Mouse (Mus musculus): ENCODE measurements around the gene Arl15. TPM values are rescaled to one million over a fixed set of nuclear protein-coding genes. Genes with fewer than 3 reads are reported as not detected.

Gene Arl15
- polyA plus RNA-seq, 1 experiment from 2014 or later: 5.3 TPM

DNA sequence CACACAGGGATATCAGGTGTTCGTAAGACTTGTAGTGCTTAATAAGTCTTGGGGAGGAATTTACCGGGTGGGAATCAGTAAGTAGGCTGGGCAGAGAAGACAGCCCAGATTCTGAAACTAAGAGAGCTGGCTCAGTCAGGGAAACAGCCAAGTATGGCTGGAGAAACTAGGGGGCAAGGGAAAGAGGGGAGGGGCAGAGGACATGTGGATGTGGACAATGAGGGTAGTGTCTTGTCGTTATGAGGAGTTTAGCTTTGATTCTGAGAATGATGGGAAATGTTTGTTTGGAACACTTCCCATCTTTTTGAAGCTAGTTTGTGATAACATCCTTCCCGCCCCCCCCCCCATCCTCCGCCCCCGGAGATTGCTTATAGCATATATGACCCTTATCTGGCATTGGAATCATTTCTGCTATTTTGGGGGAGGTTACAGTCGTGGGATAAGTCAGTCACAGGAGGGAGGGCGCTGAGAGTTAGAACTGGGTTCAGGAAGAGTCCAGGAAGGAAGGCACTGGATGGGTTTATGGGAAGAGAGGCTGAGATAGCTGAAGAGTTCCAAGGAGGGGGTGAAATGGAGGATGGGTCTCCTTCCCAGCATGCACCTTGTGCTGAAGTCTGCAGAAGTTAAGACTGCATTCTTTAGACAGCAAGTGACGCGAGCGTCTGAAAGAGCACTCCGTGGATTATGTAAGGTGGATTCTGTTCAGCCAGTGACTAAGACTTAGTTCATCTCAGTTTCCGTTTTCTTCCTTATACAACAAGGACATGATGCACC, 57.5 kb downstream of the Arl15 start:
- peak; percentile 19; the same call in 1 of the 2 replicates for ATAC-seq
- WGBS (ENCODE audit: insufficient replicate concordance): 65% methylated on average over 13 of the region's 13 CpGs
- no peaks in the 10 kb centered on the region for H3K27me3 ChIP-seq (replicated peaks)
- no peak overlapping the region for H3K4me3 ChIP-seq
- peak overlapping the region; percentile 36; the same call in 1 of the 2 replicates for H3K9ac ChIP-seq
- peak overlapping the region; percentile 79 for H3K27ac ChIP-seq
- peak overlapping the region; percentile 49 for H3K4me2 ChIP-seq
- peaks cover 88% of the 10 kb centered on the region for H3K4me1 ChIP-seq
- H3K36me3 ChIP-seq: peaks cover 8% of the 10 kb centered on the region; the same call in 1 of the 2 replicates
- no peaks in the 10 kb centered on the region for H3K9me3 ChIP-seq (replicated peaks)

DNA sequence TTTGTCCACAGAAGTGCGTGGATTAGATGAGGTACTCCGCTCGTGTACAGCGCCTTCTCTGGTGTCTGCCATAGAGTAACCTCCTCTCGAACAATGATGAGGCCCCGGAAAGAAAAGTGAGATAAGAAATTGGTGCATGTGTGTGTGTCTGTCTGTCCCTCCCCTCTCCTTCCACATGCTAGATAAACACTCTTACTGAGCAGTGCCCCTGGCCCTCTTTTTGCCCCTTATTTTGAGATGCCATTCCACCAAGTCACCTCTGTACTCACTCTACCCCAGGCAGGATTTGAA, 58.0 kb downstream of the Arl15 start:
- H3K4me1 ChIP-seq: peaks cover 93% of the 10 kb centered on the region
- WGBS (ENCODE audit: insufficient replicate concordance): 21% methylated on average over 6 of the region's 6 CpGs
- no peak overlapping the region for H3K4me3 ChIP-seq
- peak overlapping the region; percentile 49 for H3K4me2 ChIP-seq
- H3K36me3 ChIP-seq: peaks cover 8% of the 10 kb centered on the region; the same call in 1 of the 2 replicates
- H3K27ac ChIP-seq: peak overlapping the region; percentile 61
- ATAC-seq: peak; percentile 74
- H3K9me3 ChIP-seq (replicated peaks): no peaks in the 10 kb centered on the region
- H3K9ac ChIP-seq: peak overlapping the region; percentile 36; the same call in 1 of the 2 replicates
- no peaks in the 10 kb centered on the region for H3K27me3 ChIP-seq (replicated peaks)

DNA sequence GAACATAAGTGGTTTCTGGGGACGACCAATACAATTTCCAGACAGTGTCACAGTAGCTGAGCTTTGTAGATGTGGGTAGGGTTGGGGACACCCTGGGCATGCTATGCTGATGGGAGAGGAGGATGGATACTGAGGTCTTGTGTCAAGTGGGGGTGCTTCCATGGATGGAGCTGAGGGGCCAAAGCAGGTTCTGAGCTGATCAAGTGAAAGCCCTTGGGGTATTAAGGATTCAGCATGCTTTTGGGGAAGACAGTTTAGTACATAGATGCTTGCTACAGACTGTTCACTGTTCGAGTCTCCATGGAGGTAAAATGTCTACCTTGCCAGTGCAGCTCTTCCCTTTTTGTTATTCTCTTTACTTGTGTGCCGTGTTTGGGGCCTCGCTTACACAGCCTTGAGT, 59.8 kb downstream of the Arl15 start:
- Histone ChIP-seq H3K36me3 (peaks cover 8% of the 10 kb centered on the region; the same call in 1 of the 2 replicates), H3K9ac (no peak overlapping the region), H3K27ac (peak overlapping the region; percentile 64), H3K4me2 (no peak overlapping the region), H3K27me3 (replicated peaks) (no peaks in the 10 kb centered on the region), H3K9me3 (replicated peaks) (no peaks in the 10 kb centered on the region), H3K4me1 (peaks cover 96% of the 10 kb centered on the region), H3K4me3 (no peak overlapping the region)
- no peak for ATAC-seq
- WGBS (ENCODE audit: insufficient replicate concordance): 69% methylated on average over 4 of the region's 4 CpGs

DNA sequence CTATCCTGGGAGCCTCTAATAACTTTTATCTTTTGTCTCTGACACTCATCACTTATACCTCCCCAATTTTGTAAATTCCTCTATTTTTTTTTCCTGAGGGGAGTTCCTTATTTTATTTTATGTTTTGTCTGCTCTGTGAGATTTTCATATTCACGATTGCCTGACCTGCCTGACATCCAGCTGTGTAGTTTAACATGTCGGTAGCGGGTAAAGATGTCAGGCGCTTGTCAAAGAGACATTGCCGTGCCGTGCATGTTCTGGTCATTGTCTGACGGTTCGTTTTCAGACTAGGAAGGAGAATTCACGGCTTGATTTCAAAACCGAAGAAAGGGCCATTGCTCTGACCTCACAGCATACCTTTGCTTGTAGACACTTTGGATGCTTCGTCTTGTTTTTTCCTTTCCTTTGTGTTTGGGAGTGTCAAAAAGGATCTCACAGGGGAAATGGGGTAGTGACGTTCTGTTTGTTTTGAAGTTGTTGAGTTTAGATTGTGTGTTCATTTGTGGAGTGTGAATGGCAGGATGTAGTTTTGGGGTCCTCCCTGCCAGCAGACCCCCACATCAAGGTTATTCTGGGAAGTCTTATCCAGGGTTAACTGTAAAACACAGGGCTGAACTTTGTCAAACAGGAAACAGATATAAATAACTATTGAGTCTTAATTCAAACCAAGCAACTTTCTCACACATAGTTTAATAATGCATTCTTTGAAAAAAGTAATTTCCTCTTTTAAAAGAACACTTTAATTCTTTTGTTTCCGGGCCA, 60.4 kb downstream of the Arl15 start:
- Histone ChIP-seq H3K4me1 (peaks cover 96% of the 10 kb centered on the region), H3K27ac (peak overlapping the region; percentile 64), H3K27me3 (replicated peaks) (no peaks in the 10 kb centered on the region), H3K9me3 (replicated peaks) (no peaks in the 10 kb centered on the region), H3K36me3 (peaks cover 3% of the 10 kb centered on the region; the same call in 1 of the 2 replicates), H3K4me3 (no peak overlapping the region), H3K4me2 (no peak overlapping the region), H3K9ac (no peak overlapping the region)
- ATAC-seq: no peak
- 73% methylated on average over 13 of the region's 13 CpGs for WGBS (ENCODE audit: insufficient replicate concordance)

DNA sequence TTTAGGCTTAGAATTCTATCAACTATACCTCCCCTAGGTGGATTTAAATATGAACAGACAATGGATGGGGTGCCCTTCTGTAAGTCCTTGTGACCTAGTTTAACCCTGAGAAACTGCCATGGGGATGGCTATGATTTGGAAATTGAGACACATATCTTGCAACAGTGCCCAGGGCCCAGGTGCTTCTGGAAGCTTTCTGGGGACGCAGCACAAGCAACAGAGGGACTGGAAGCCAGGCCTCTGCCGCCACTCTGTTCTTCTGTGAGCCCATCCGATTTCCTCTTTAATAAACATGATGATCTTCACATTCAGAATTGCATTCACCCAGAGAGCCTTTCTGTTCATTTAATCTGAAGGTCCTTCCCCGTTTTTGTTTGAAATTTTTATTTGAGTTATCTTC, 62.6 kb downstream of the Arl15 start:
- no peak for ATAC-seq
- 0 out of 2 replicates have a peak, but pooled peaks cover 3% of the 10 kb centered on the region for H3K36me3 ChIP-seq
- H3K4me3 ChIP-seq: no peak overlapping the region
- peak overlapping the region; percentile 48; the same call in 1 of the 2 replicates for H3K27ac ChIP-seq
- peaks cover 96% of the 10 kb centered on the region for H3K4me1 ChIP-seq
- no peaks in the 10 kb centered on the region for H3K27me3 ChIP-seq (replicated peaks)
- H3K9ac ChIP-seq: no peak overlapping the region
- H3K4me2 ChIP-seq: no peak overlapping the region
- no peaks in the 10 kb centered on the region for H3K9me3 ChIP-seq (replicated peaks)
- WGBS (ENCODE audit: insufficient replicate concordance): 74% methylated on average over 4 of the region's 4 CpGs

DNA sequence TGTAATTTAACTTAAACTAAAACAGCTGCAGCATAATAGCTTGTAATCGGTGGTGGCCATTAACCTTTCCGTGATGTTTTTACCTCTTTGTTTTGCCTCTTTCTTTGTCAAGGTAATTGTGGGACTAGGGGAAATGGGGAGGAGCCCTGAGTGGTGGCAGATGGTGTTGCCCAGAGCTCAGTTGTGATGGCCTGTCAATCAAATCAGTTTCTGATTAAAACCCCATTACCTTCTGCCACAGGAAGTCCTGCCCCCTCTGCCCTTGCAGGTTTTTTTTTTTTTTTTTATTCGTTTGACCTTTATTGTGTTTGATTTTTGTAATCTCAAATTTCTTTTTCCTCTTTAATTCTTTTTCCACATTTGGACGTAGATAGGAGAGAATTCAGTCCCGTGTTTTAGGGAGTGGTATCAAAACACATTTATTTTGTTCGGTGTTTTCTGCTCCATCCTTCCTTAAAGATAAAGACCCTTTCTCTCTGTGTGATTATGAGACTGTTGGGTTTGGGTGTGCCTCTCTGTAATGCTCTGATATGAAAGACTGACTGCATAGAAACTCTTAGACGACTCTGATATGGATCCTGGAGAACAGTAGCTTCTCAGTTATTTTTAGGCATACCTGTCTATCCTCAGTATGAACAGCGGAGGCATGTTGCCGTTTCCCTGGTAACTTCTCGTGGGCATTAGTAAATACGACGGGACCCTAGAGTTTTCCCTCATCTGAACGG, 64.5 kb downstream of the Arl15 start:
- Histone ChIP-seq H3K4me2 (peak overlapping the region; percentile 84), H3K27me3 (replicated peaks) (no peaks in the 10 kb centered on the region), H3K27ac (peak overlapping the region; percentile 92), H3K9ac (peak overlapping the region; percentile 51), H3K9me3 (replicated peaks) (no peaks in the 10 kb centered on the region), H3K4me3 (peak overlapping the region; percentile 53), H3K36me3 (no peaks in the 10 kb centered on the region), H3K4me1 (peaks cover 97% of the 10 kb centered on the region)
- WGBS (ENCODE audit: insufficient replicate concordance): 23% methylated on average over 13 of the region's 13 CpGs
- ATAC-seq: peak; percentile 94

DNA sequence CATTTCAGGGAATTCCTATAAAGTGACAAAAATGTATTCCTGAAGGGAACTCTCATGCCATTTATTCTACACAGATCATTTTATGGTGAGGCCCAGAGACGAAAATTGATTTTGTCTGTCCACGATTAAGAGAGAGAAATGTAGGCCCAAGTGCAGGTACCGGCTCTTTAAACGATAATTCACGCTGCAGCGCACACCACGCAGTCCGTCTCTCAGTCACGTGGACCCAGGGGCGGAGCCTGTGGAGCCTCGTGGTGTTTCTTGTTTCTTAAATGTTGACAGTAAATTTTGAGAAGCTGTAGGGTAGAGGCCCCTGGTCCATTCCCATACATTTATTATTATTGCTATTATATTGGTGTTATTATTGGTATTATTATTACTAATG, 65.1 kb downstream of the Arl15 start:
- peak overlapping the region; percentile 53 for H3K4me3 ChIP-seq
- peak overlapping the region; percentile 84 for H3K4me2 ChIP-seq
- no peaks in the 10 kb centered on the region for H3K27me3 ChIP-seq (replicated peaks)
- ATAC-seq: peak; percentile 80
- H3K9ac ChIP-seq: peak overlapping the region; percentile 51
- 40% methylated on average over 11 of the region's 11 CpGs for WGBS (ENCODE audit: insufficient replicate concordance)
- H3K9me3 ChIP-seq (replicated peaks): no peaks in the 10 kb centered on the region
- peaks cover 97% of the 10 kb centered on the region for H3K4me1 ChIP-seq
- no peaks in the 10 kb centered on the region for H3K36me3 ChIP-seq
- peak overlapping the region; percentile 92 for H3K27ac ChIP-seq

DNA sequence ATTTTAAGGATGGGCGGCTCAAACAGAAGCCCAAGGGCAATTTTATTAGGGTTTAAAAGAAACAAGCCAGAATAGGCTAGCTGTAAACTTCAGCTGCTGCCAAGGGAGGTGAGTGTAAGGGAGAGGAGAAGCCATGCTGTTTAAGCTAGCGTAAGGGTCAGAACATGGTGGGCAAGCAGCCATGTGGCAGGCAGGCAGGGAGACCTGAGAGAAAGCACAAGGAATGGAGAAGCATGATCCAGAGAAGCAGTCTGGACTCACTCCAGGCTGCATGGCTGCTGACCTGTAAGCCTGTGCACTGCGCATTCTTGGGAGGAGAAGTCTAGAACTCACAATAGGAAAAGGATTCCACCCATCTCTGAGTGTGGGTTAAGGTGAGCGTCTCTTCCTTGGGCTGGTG, 66.5 kb downstream of the Arl15 start:
- H3K9me3 ChIP-seq (replicated peaks): no peaks in the 10 kb centered on the region
- no peaks in the 10 kb centered on the region for H3K36me3 ChIP-seq
- H3K4me1 ChIP-seq: peaks cover 92% of the 10 kb centered on the region
- ATAC-seq: no peak
- 77% methylated on average over 4 of the region's 4 CpGs for WGBS (ENCODE audit: insufficient replicate concordance)
- peak overlapping the region; percentile 23 for H3K4me2 ChIP-seq
- no peak overlapping the region for H3K4me3 ChIP-seq
- H3K27me3 ChIP-seq (replicated peaks): no peaks in the 10 kb centered on the region
- H3K9ac ChIP-seq: peak overlapping the region; percentile 48
- peak overlapping the region; percentile 83 for H3K27ac ChIP-seq

DNA sequence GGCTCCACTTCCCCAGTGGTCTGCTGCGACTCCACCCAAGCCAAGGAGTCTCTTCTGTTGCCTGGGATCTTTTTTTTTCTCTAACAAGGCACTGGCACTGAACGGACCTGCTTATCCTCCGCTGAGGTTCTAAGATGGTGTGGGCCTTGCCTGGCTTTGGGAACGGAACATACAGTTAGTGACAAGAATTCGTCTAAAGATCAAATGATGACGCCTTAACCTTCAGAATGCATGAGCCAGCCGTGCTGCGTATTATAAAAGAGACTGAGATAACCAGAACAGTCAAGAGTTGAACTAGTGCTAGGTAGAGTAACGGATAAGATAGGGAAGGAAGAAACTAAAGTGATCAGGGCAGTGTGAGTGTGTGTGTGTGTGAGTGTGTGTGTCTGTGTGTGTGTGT, 66.9 kb downstream of the Arl15 start:
- peak overlapping the region; percentile 23 for H3K4me2 ChIP-seq
- no peaks in the 10 kb centered on the region for H3K36me3 ChIP-seq
- H3K27ac ChIP-seq: peak overlapping the region; percentile 83
- peaks cover 87% of the 10 kb centered on the region for H3K4me1 ChIP-seq
- H3K9me3 ChIP-seq (replicated peaks): no peaks in the 10 kb centered on the region
- ATAC-seq: peak; percentile 37
- WGBS (ENCODE audit: insufficient replicate concordance): 35% methylated on average over 9 of the region's 9 CpGs
- H3K27me3 ChIP-seq (replicated peaks): no peaks in the 10 kb centered on the region
- H3K9ac ChIP-seq: peak overlapping the region; percentile 48
- no peak overlapping the region for H3K4me3 ChIP-seq

DNA sequence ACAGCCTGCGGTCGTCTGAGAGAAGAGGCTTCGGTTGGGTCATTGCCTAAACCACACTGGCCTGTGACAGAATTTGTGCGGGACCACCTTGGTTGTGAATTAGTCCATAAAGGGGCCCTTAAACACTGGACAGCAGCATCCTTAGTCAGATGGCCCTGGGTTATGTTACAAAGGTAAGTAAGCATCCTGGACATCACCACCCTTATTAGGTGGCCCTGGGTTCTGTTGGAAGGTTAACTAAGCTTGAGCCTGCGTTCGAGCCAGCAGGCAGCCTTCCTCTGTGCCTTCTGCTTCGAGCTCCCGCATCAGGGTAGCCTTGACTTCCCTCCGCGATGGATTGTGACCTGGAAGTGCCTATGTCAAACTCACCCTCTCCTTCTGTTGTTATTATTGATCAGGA, 68.6 kb downstream of the Arl15 start:
- no peaks in the 10 kb centered on the region for H3K9me3 ChIP-seq (replicated peaks)
- no peak overlapping the region for H3K4me3 ChIP-seq
- H3K4me1 ChIP-seq: peaks cover 71% of the 10 kb centered on the region
- H3K4me2 ChIP-seq: no peak overlapping the region
- 84% methylated on average over 10 of the region's 10 CpGs for WGBS (ENCODE audit: insufficient replicate concordance)
- H3K9ac ChIP-seq: no peak overlapping the region
- ATAC-seq: no peak
- H3K27ac ChIP-seq: peak overlapping the region; percentile 54
- no peaks in the 10 kb centered on the region for H3K27me3 ChIP-seq (replicated peaks)
- no peaks in the 10 kb centered on the region for H3K36me3 ChIP-seq

DNA sequence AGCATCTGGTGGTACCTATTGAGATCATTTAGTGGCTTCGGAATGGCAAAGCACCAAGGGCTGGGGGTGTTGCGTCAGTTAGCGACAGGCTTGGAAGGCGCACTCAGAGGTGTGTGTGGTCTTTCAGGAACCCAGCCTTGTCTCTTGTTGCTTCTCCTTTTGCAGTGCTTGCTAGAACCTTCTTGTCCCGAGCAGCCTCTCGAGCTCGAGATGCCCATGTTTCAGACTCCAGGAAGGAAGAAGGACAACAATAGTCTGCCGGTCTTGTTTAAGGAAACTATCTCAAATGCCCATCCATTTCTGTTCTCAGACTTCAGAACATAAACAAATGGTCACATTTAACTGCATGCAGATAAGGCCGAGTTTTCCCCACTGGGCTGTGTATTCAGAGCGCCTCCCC, 69.4 kb downstream of the Arl15 start:
- Histone ChIP-seq H3K4me3 (no peak overlapping the region), H3K4me2 (no peak overlapping the region), H3K27ac (no peak overlapping the region), H3K4me1 (peaks cover 64% of the 10 kb centered on the region), H3K27me3 (replicated peaks) (no peaks in the 10 kb centered on the region), H3K9ac (no peak overlapping the region), H3K9me3 (replicated peaks) (no peaks in the 10 kb centered on the region), H3K36me3 (no peaks in the 10 kb centered on the region)
- ATAC-seq: no peak
- 51% methylated on average over 10 of the region's 10 CpGs for WGBS (ENCODE audit: insufficient replicate concordance)

DNA sequence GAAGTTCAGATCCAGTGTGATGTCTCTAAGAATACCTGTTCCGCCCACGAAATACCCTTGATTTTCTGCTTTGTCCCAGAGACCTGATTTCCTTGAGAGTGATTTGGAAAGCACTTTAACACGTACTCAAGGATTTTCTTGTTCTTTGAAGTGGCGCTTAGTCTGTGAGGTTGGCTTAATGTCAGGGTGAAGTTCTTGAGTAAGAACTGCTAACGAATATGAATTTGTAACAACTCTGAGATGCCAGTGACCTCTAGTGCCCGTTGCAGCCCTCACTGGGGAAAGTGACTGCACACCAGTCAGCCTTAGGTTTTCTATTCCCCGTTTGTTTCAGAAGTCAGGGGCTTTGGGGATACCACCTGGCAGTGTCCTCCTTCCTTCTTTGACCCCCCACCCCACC, 70.0 kb downstream of the Arl15 start:
- Histone ChIP-seq H3K4me2 (no peak overlapping the region), H3K4me3 (no peak overlapping the region), H3K36me3 (no peaks in the 10 kb centered on the region), H3K27me3 (replicated peaks) (no peaks in the 10 kb centered on the region), H3K27ac (0 out of 2 replicates have a peak overlapping the region, but pooled peaks have one; percentile 2), H3K9me3 (replicated peaks) (no peaks in the 10 kb centered on the region), H3K4me1 (peaks cover 62% of the 10 kb centered on the region), H3K9ac (no peak overlapping the region)
- ATAC-seq: no peak
- 65% methylated on average over 7 of the region's 7 CpGs for WGBS (ENCODE audit: insufficient replicate concordance)
